Mouse (Mus musculus): Measurements from ENCODE around the gene Bmp5. TPM values are rescaled to one million over a fixed set of nuclear protein-coding genes. Genes with fewer than 3 reads are reported as not detected.

The Bmp5 gene
- total RNA-seq, 2 experiments from 2014 or later, result 3.2 TPM

Small RNA genes within 50 kb of the gene (microRNA-seq; reads per million reads assigned to microRNA genes)
- 0 reads per million in 2 experiments for gene Gm44355

Other genes starting within 250 kb of the Bmp5 start
- 100 to 1,000 TPM; 111 to 112 TPM for gene Tmod3, start 215.7 kb upstream of the Bmp5 start, total RNA-seq (2021)
- gene Tmod2, start 164.0 kb upstream of the Bmp5 start, total RNA-seq (2021), result 1 to 10 TPM; 4.6 to 5.6 TPM
- 10 to 100 TPM; 12.8 to 13.2 TPM for gene Lysmd2, start 149.6 kb upstream of the Bmp5 start, total RNA-seq (2021)
- under 1 TPM; 0.52 to 0.64 TPM for gene Scg3, start 91.3 kb upstream of the Bmp5 start, total RNA-seq (2021)
- under 1 TPM; 0.41 to 0.60 TPM for gene Hmgcll1, start 239.5 kb downstream of the Bmp5 start, total RNA-seq (2021)